Mouse (Mus musculus) MEL (cell line): Measurements from ENCODE around the gene Golph3l. TPM values are rescaled to one million over a fixed set of nuclear protein-coding genes. Genes with fewer than 3 reads are reported as not detected.

ENCODE experiments used
- DNase-seq: peaks from one replicate; pipeline ENCODE4 v3.0.0; 2011; ENCODE audit warnings: low read depth, low spot score
- H3K27ac ChIP-seq: 2 replicates; pipeline ENCODE4 v1.5.1; 2012; ENCODE audit warnings: low read depth, mild to moderate bottlenecking, control low read depth, low read length, moderate library complexity; ENCODE audit not compliant: control insufficient read depth
- H3K27me3 ChIP-seq, 2 experiments: fragments of 150-350 bp in 1 of 2; sonication (generic) in 1 of 2; 2 replicates each; pipeline ENCODE4 v1.6.1; 2012; ENCODE audit warnings: low read length in 2 of 2, mild to moderate bottlenecking in 2 of 2, improper control_type of control experiment in 1 of 2, moderate library complexity in 1 of 2; ENCODE audit not compliant: insufficient read depth in 2 of 2, control insufficient read depth in 1 of 2
- H3K36me3 ChIP-seq, 2 experiments: 2 replicates each; pipeline ENCODE4 v1.6.1; 2012 to 2014; ENCODE audit warnings: low read length in 2 of 2, improper control_type of control experiment in 1 of 2, inconsistent platforms in 1 of 2, mild to moderate bottlenecking in 1 of 2; ENCODE audit not compliant: insufficient read depth in 2 of 2, control insufficient read depth in 1 of 2
- H3K4me1 ChIP-seq, 2 experiments: fragments of 150-350 bp in 1 of 2; sonication (generic) in 1 of 2; 2 replicates each; pipeline ENCODE4 v1.6.1; 2012; ENCODE audit warnings: low read length in 2 of 2, improper control_type of control experiment in 1 of 2, mild to moderate bottlenecking in 1 of 2; ENCODE audit not compliant: insufficient read depth in 2 of 2, control insufficient read depth in 1 of 2
- H3K4me3 ChIP-seq, 2 experiments: fragments of 150-350 bp in 1 of 2; sonication (generic) in 1 of 2; 2 replicates each; pipeline ENCODE4 v1.5.1; 2012; ENCODE audit warnings: low read depth in 2 of 2, low read length in 2 of 2, mild to moderate bottlenecking in 2 of 2, moderate library complexity in 2 of 2, control low read depth in 1 of 2, improper control_type of control experiment in 1 of 2; ENCODE audit not compliant: control insufficient read depth in 1 of 2, insufficient read depth in 1 of 2
- H3K79me2 ChIP-seq: 2 replicates; pipeline ENCODE4 v1.6.1; 2012; ENCODE audit warnings: mild to moderate bottlenecking, low read length, moderate library complexity; ENCODE audit not compliant: control insufficient read depth, poor library complexity, insufficient read depth
- H3K9ac ChIP-seq: 2 replicates; pipeline ENCODE4 v1.6.1; 2012; ENCODE audit warnings: low read depth, mild to moderate bottlenecking, control low read depth, low read length, moderate library complexity; ENCODE audit not compliant: control insufficient read depth, poor library complexity, severe bottlenecking
- H3K9me3 ChIP-seq: fragments of 150-350 bp; sonication (generic); replicated peaks from 2 replicates; pipeline ENCODE4 v1.6.1; 2012; ENCODE audit warnings: mild to moderate bottlenecking, low read length, improper control_type of control experiment, moderate library complexity; ENCODE audit not compliant: insufficient read depth
- CHD1 ChIP-seq: IDR thresholded peaks from 2 replicates; pipeline ENCODE4 v1.6.1; 2012; ENCODE audit warnings: low read depth, mild to moderate bottlenecking, inconsistent platforms, low read length, improper control_type of control experiment
- E2F4 ChIP-seq: IDR thresholded peaks from 2 replicates; pipeline ENCODE4 v1.6.1; 2011; ENCODE audit warnings: low read depth, low read length, improper control_type of control experiment, borderline replicate concordance
- ELF1 ChIP-seq: IDR thresholded peaks from 2 replicates; pipeline ENCODE4 v1.6.1; 2014; ENCODE audit warnings: low read depth, mild to moderate bottlenecking, inconsistent platforms, low read length, improper control_type of control experiment, moderate library complexity
- EP300 ChIP-seq, 2 experiments: IDR thresholded peaks; 2 replicates each; pipeline ENCODE4 v1.6.1; 2011; ENCODE audit warnings: improper control_type of control experiment in 2 of 2, low read length in 2 of 2, low read depth in 1 of 2, mild to moderate bottlenecking in 1 of 2
- GABPA ChIP-seq: IDR thresholded peaks from 2 replicates; pipeline ENCODE4 v1.6.1; 2012; ENCODE audit warnings: low read depth, mild to moderate bottlenecking, inconsistent platforms, low read length, improper control_type of control experiment, moderate library complexity
- GATA1 ChIP-seq: IDR thresholded peaks from 2 replicates; pipeline ENCODE4 v1.6.1; 2011; ENCODE audit warnings: low read depth, low read length, improper control_type of control experiment
- JUND ChIP-seq: IDR thresholded peaks from 2 replicates; pipeline ENCODE4 v1.6.1; 2011; ENCODE audit warnings: low read depth, mild to moderate bottlenecking, improper control_type of control experiment, low read length
- KAT2A ChIP-seq: conservative IDR thresholded peaks from 2 replicates; pipeline ENCODE4 v1.6.1; 2012; ENCODE audit warnings: low read depth, low read length, improper control_type of control experiment, inconsistent platforms
- MEF2A ChIP-seq: IDR thresholded peaks from 2 replicates; pipeline ENCODE4 v1.6.1; 2014; ENCODE audit warnings: low read depth, mild to moderate bottlenecking, inconsistent platforms, low read length, improper control_type of control experiment; ENCODE audit not compliant: poor library complexity, insufficient replicate concordance, severe bottlenecking; ENCODE audit errors: extremely low read depth
- MXI1 ChIP-seq: IDR thresholded peaks from 2 replicates; pipeline ENCODE4 v1.6.1; 2011; ENCODE audit warnings: mild to moderate bottlenecking, low read depth, low read length, improper control_type of control experiment
- MYC ChIP-seq: IDR thresholded peaks from 2 replicates; pipeline ENCODE4 v1.6.1; 2011; ENCODE audit warnings: low read depth, mild to moderate bottlenecking, low read length, improper control_type of control experiment, moderate library complexity
- NELFE ChIP-seq: IDR thresholded peaks from 2 replicates; pipeline ENCODE4 v1.6.1; 2011; ENCODE audit warnings: low read depth, low read length, improper control_type of control experiment
- NRF1 ChIP-seq: IDR thresholded peaks from 2 replicates; pipeline ENCODE4 v1.6.1; 2014; ENCODE audit warnings: low read depth, mild to moderate bottlenecking, inconsistent platforms, low read length, improper control_type of control experiment, moderate library complexity; ENCODE audit not compliant: poor library complexity, insufficient read depth, severe bottlenecking
- POLR2AphosphoS5 ChIP-seq: IDR thresholded peaks from 2 replicates; pipeline ENCODE4 v1.6.1; 2012; ENCODE audit warnings: low read depth, borderline replicate concordance, mild to moderate bottlenecking, inconsistent platforms, low read length, moderate library complexity, mixed read lengths
- TAL1 ChIP-seq: IDR thresholded peaks from 2 replicates; pipeline ENCODE4 v1.6.1; 2012; ENCODE audit warnings: mild to moderate bottlenecking, inconsistent platforms, low read length, moderate library complexity, mixed read lengths
- TBP ChIP-seq: IDR thresholded peaks from 2 replicates; pipeline ENCODE4 v1.8.0; 2011; ENCODE audit warnings: low read depth, low read length, improper control_type of control experiment
- TCF12 ChIP-seq: IDR thresholded peaks from 2 replicates; pipeline ENCODE4 v1.6.1; 2014; ENCODE audit warnings: low read depth, mild to moderate bottlenecking, inconsistent platforms, low read length, improper control_type of control experiment, moderate library complexity
- UBTF ChIP-seq: IDR thresholded peaks from 2 replicates; pipeline ENCODE4 v1.6.1; 2012; ENCODE audit warnings: low read depth, mild to moderate bottlenecking, inconsistent platforms, low read length, improper control_type of control experiment, moderate library complexity, borderline replicate concordance; ENCODE audit not compliant: insufficient read depth
- USF1 ChIP-seq: IDR thresholded peaks from 2 replicates; pipeline ENCODE4 v1.6.1; 2014; ENCODE audit warnings: low read depth, mild to moderate bottlenecking, inconsistent platforms, low read length, improper control_type of control experiment, moderate library complexity
- ZC3H11A ChIP-seq: IDR thresholded peaks from 2 replicates; pipeline ENCODE4 v1.6.1; 2012; ENCODE audit warnings: low read depth, mild to moderate bottlenecking, inconsistent platforms, low read length, improper control_type of control experiment
- ZMIZ1 ChIP-seq: IDR thresholded peaks from 2 replicates; pipeline ENCODE4 v1.6.1; 2012; ENCODE audit warnings: low read depth, mild to moderate bottlenecking, inconsistent platforms, low read length, improper control_type of control experiment, moderate library complexity
- ZNF384 ChIP-seq: IDR thresholded peaks from 2 replicates; pipeline ENCODE4 v1.6.1; 2012; ENCODE audit warnings: low read depth, mild to moderate bottlenecking, inconsistent platforms, low read length, improper control_type of control experiment
- polyA plus RNA-seq, 2 experiments: library from polyadenylated mRNA; stranded (reverse) in 1 of 2; unstranded in 1 of 2; fragments of >175 nt in 1 of 2; fragments of >200 nt in 1 of 2; gene quantifications; 2 replicates each; pipeline versions ENCODE4 v1.2.1 to v1.2.4; 2012; ENCODE audit warnings: low replicate concordance in 2 of 2, low read depth in 1 of 2; ENCODE audit not compliant: insufficient read length in 2 of 2, insufficient read depth in 1 of 2, missing spikeins in 1 of 2
- total RNA-seq: library from RNA; depleted of rRNA; stranded (reverse); fragments of 300-350 nt; gene quantifications from 2 replicates; pipeline ENCODE4 v1.2.3, GENCODE M21; 2012

Gene Golph3l
- total and polyA plus RNA-seq, 3 experiments, result 43.8 to 45.1 TPM; not detected in 1

DNA sequence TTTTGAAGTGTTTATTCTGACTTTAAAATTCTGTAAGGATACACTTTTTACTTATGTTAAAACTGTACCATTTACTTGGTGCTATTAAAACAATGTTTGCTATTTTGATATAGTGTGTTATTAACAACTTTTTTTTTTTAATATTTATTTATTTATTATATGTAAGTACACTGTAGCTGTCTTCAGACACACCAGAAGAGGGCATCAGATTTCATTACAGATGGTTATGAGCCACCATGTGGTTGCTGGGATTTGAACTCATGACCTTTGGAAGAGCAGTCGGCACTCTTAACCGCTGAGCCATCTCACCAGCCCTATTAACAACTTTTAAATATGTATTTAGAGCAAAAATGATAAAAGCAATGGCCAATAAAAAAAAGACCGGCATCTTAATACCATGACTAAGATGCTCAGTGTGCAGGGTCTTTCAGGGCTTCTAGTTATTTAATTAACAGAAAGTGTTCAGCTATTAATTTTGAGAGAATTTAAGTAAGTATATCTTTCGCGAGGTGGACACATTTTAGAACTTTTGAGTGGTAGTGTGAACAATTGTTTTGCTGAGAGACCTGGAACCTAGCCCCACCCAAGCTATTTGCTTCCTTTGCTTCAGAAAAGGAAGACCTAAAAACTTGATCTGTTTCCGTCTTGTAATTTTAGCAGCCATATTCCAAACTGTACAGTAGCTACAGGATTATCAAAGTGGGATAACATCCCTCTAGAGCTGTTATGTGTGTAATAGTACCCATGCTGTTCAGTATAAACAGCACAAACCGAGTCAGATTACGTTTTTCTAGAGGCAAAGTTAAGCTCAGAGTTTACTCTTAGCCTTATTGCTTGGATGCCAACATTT lies 755 bp upstream of the Golph3l start (continued):
- TF ChIP-seq E2F4, result 0 out of 2 replicates have a peak, but pooled peaks have one; percentile 63
- TF ChIP-seq ZNF384, result peak; percentile 80
- no peak for TF ChIP-seq MEF2A
- TF ChIP-seq TBP, result peak; percentile 98

DNA sequence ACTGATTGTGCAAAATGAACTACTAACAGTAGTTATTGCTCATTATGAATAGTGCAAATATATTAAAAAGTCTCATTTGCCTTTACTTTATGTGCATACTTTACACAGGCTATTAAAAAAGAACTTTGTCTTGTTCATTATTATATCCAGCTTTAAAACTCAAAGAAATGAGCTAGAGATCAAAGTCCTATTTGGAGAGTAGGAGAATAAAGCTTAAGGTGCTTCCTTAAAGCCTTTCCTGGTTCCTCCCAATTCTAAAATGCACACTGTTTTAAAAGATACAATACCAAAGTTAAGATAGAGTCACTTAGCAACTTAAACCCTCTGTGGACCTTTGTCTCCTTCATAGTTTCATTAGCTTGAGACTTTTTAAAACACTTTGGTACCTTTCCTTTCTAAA lies 10.0 kb downstream of the Golph3l start:
- DNase-seq, result no peak
- Histone ChIP-seq H3K9ac (no peak overlapping the region), H3K27ac (no peak overlapping the region), H3K79me2 (no peaks in the 10 kb centered on the region; the same call in 1 of the 2 replicates), H3K9me3 (no peaks in the 10 kb centered on the region), H3K4me3 (no peak overlapping the region), H3K27me3 (no peaks in the 10 kb centered on the region), H3K4me1 (no peaks in the 10 kb centered on the region), H3K36me3 (peaks cover 2 to 26% of the 10 kb centered on the region in 2 experiments; a peak in 3 of 4 replicates)
- TF ChIP-seq NELFE, result no peak

DNA sequence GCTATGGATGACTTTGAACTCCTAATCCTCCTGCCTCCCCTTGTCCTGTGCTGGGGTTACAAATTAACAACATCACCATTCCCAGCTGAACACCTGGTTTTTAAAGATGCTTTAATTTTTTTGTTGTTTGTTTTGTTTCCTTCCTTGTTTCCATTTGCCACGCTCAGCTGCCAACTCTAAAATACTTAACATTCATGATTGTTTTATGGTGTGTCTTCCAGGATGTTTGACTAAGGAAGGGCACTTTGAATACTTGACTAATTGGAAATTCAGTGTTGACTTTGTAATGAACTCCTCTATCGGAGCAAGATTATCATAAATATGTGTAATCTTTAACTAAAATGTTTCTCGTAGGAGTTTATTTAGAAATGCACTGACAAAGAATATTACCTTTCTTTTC lies 12.6 kb downstream of the Golph3l start:
- H3K27me3 ChIP-seq, result no peaks in the 10 kb centered on the region
- no peak for TF ChIP-seq EP300 (IDR thresholded peaks at IDR 0.05; ENCODE audit: low read depth in 1 of 2, low read length in 2 of 2)
- TF ChIP-seq ZMIZ1, result no peak
- no peak for TF ChIP-seq ZC3H11A
- TF ChIP-seq TCF12, result no peak
- TF ChIP-seq MYC, result no peak
- no peak for TF ChIP-seq GABPA
- no peak for TF ChIP-seq POLR2AphosphoS5
- TF ChIP-seq MXI1, result no peak
- TF ChIP-seq TBP, result no peak
- TF ChIP-seq MEF2A, result no peak
- no peak for TF ChIP-seq UBTF
- TF ChIP-seq CHD1, result no peak
- TF ChIP-seq JUND, result no peak
- TF ChIP-seq ELF1, result no peak
- no peak for TF ChIP-seq NELFE
- TF ChIP-seq TAL1, result no peak
- no peak for TF ChIP-seq NRF1
- TF ChIP-seq USF1, result no peak
- no peak for TF ChIP-seq GATA1
- no peak for TF ChIP-seq KAT2A
- no peaks in the 10 kb centered on the region for H3K4me1 ChIP-seq
- H3K27ac ChIP-seq, result no peak overlapping the region
- no peak overlapping the region for H3K4me3 ChIP-seq
- H3K9ac ChIP-seq, result no peak overlapping the region
- no peaks in the 10 kb centered on the region; the same call in 1 of the 2 replicates for H3K79me2 ChIP-seq
- no peaks in the 10 kb centered on the region for H3K9me3 ChIP-seq
- DNase-seq, result no peak
- H3K36me3 ChIP-seq, result peaks cover 2 to 16% of the 10 kb centered on the region in 2 experiments; a peak in 3 of 4 replicates
